Mouse (Mus musculus) stomach, embryonic 15.5 days (tissue): ENCODE measurements around the gene Cys1. TPM values are rescaled to one million over a fixed set of nuclear protein-coding genes. Genes with fewer than 3 reads are reported as not detected.

Source experiments
- ATAC-seq: fragments of 200-750 bp; cut with Nextera tagmentation; 2 replicates; pipeline ENCODE4 v1.8.0; 2017; ENCODE audit warnings: low read depth, moderate number of reproducible peaks, moderate TSS enrichment; ENCODE audit not compliant: insufficient read depth, low FRiP score
- H3K27ac ChIP-seq: fragments of 300-500 bp; sonication (generic); 2 replicates; pipeline ENCODE4 v1.5.1; 2015; ENCODE audit warnings: mild to moderate bottlenecking, inconsistent platforms
- H3K27me3 ChIP-seq: fragments of 300-500 bp; sonication (generic); replicated peaks from 2 replicates; pipeline ENCODE4 v1.6.1; 2015; ENCODE audit warnings: inconsistent platforms
- H3K36me3 ChIP-seq: fragments of 300-500 bp; sonication (generic); 2 replicates; pipeline ENCODE4 v1.6.1; 2015; ENCODE audit warnings: inconsistent platforms
- H3K4me1 ChIP-seq: fragments of 300-500 bp; sonication (generic); 2 replicates; pipeline ENCODE4 v1.6.1; 2015; ENCODE audit warnings: inconsistent platforms
- H3K4me2 ChIP-seq: fragments of 300-500 bp; sonication (generic); 2 replicates; pipeline ENCODE4 v1.6.1; 2015; ENCODE audit warnings: mild to moderate bottlenecking, inconsistent platforms
- H3K4me3 ChIP-seq: fragments of 300-500 bp; sonication (generic); replicated peaks from 2 replicates; pipeline ENCODE4 v1.5.1; 2015; ENCODE audit warnings: inconsistent platforms
- H3K9ac ChIP-seq: fragments of 300-500 bp; sonication (generic); 2 replicates; pipeline ENCODE4 v1.6.1; 2015; ENCODE audit warnings: inconsistent platforms
- H3K9me3 ChIP-seq: fragments of 300-500 bp; sonication (generic); 2 replicates; pipeline ENCODE4 v1.6.1; 2016; ENCODE audit warnings: inconsistent platforms
- WGBS: fragments of 180-500 bp; shearing (Covaris S2); methylation state at CpG from one replicate; pipeline ENCODE4 v1.1.7; 2015; 5-methylcytosine and 5-hydroxymethylcytosine counted together
- polyA plus RNA-seq: library from polyadenylated mRNA; unstranded; fragments of >200 nt; fragmentation: Nextera tagmentation; extraction: Ambion mirVana; gene quantifications from 2 replicates; pipeline ENCODE4 v1.2.1, GENCODE M21; 2015

Cys1 gene
- polyA plus RNA-seq, 1 experiment from 2014 or later, result 3.0 TPM

- ATAC-seq, result peak; percentile 73
- 38% methylated on average over 16 of the region's 16 CpGs for WGBS
These were observed 15.2 kb upstream of the Cys1 start for GRCm38 (mm10) chr12:24696500-24697483.

GRCm38 (mm10) chr12:24690351-24690750 lies 8.7 kb upstream of the Cys1 start:
- 79% methylated on average over 3 of the region's 3 CpGs for WGBS
- Histone ChIP-seq H3K4me1 (0 out of 2 replicates have a peak, but pooled peaks cover 6% of the 10 kb centered on the region), H3K9ac (no peak overlapping the region), H3K36me3 (no peaks in the 10 kb centered on the region), H3K4me2 (no peak overlapping the region), H3K27ac (no peak overlapping the region), H3K4me3 (no peak overlapping the region), H3K27me3 (no peaks in the 10 kb centered on the region), H3K9me3 (no peaks in the 10 kb centered on the region)
- ATAC-seq, result no peak

More at GRCm38 (mm10) chr12:24696500-24697483, 15.2 kb upstream of the Cys1 start:
- no peak overlapping the region for H3K27ac ChIP-seq
- 0 out of 2 replicates have a peak, but pooled peaks cover 4% of the 10 kb centered on the region for H3K27me3 ChIP-seq
- no peaks in the 10 kb centered on the region for H3K4me1 ChIP-seq
- no peaks in the 10 kb centered on the region for H3K36me3 ChIP-seq
- no peaks in the 10 kb centered on the region for H3K9me3 ChIP-seq
- no peak overlapping the region for H3K4me2 ChIP-seq
- no peak overlapping the region for H3K9ac ChIP-seq
- no peak overlapping the region for H3K4me3 ChIP-seq

GRCm38 (mm10) chr12:24686696-24687346 lies 5.2 kb upstream of the Cys1 start:
- H3K9ac ChIP-seq, result no peak overlapping the region
- H3K36me3 ChIP-seq, result no peaks in the 10 kb centered on the region
- no peak overlapping the region for H3K4me3 ChIP-seq
- H3K9me3 ChIP-seq, result no peaks in the 10 kb centered on the region
- 60% methylated on average over 11 of the region's 11 CpGs for WGBS
- H3K4me1 ChIP-seq, result peaks cover 16% of the 10 kb centered on the region
- H3K27me3 ChIP-seq, result 0 out of 2 replicates have a peak, but pooled peaks cover 5% of the 10 kb centered on the region
- ATAC-seq, result no peak
- H3K27ac ChIP-seq, result peak overlapping the region; percentile 35; the same call in 1 of the 2 replicates
- no peak overlapping the region for H3K4me2 ChIP-seq

DNA sequence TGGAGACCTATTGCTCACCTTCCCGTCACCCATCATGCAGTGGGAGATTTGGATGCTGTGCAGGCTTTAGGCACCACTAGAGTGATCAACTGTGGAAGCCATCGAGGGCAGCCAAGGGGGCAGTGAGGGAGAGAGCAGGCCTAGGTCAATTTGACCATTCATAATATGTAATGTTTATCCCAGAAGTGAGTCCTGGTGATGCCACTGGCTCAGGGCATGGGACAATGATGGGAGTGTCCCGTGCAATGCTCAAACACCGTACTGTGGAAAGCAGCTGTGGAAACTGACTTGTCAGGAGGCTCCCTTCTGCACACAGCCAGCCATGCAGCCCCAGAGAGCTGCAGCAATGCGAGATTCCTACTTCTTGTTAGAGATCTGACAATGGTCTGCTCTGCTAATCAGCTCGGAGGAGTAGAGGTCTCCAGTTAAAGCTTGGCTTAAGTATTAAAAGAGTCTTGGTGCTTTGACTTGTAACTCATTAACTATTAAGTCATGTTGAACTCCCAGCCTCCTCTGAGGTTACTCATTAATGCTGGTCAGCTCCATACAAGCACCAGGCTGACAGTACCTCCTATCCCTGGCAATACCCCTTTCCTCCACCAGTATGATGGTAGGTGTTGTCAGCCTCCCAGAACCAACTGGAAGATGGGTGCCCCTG lies 4.6 kb upstream of the Cys1 start:
- H3K4me1 ChIP-seq, result peaks cover 23% of the 10 kb centered on the region
- ATAC-seq, result peak; percentile 80
- 49% methylated on average over 6 of the region's 6 CpGs for WGBS
- no peak overlapping the region for H3K27ac ChIP-seq
- 0 out of 2 replicates have a peak, but pooled peaks cover 11% of the 10 kb centered on the region for H3K27me3 ChIP-seq
- H3K4me3 ChIP-seq, result no peak overlapping the region
- no peak overlapping the region for H3K9ac ChIP-seq
- no peaks in the 10 kb centered on the region for H3K36me3 ChIP-seq
- peak overlapping the region; percentile 6; the same call in 1 of the 2 replicates for H3K4me2 ChIP-seq
- H3K9me3 ChIP-seq, result no peaks in the 10 kb centered on the region

DNA sequence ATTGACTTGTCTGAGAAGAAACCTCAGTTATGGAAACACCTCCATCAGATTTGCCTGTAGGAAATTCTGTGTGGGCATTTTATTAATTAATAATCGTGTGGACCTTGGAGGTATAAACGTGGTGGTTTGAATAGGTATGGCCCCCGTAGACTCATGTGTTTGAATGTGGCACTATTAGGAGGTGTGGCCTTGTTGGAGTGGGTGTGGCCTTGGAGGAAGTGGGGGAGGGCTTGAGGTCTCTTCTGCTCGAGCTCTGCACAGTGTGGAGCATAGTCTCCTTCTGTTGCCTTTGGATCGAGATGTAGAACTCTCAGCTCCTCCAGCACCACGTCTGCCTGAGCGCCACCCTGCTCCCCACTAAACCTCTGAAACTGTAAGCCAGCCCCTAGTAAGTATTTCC lies 1.8 kb upstream of the Cys1 start:
- no peak overlapping the region for H3K4me2 ChIP-seq
- no peak for ATAC-seq
- no peak overlapping the region for H3K27ac ChIP-seq
- 0 out of 2 replicates have a peak, but pooled peaks cover 11% of the 10 kb centered on the region for H3K27me3 ChIP-seq
- no peaks in the 10 kb centered on the region for H3K36me3 ChIP-seq
- peaks cover 37% of the 10 kb centered on the region for H3K4me1 ChIP-seq
- H3K4me3 ChIP-seq, result no peak overlapping the region
- no peaks in the 10 kb centered on the region for H3K9me3 ChIP-seq
- H3K9ac ChIP-seq, result no peak overlapping the region
- 71% methylated on average over 7 of the region's 7 CpGs for WGBS

DNA sequence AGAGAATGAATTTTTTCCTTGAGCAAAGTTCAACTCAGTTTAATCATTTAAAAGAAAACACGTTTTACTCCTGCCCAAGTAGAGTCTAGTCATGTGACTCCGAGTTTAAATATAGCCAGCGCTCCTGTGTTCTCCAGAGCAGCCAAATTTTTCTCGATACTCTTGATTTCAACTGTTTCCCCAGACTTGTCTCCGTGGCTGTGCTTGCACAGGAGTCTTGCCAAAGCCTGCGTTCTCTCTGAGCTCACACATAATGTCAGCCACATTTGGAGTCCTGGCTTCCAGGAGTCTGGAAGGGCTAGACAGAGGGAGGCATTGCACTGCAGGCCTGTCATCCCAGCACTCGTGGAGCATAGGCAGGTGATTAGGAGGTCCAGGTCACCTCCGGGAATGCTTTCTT lies 950 bp upstream of the Cys1 start:
- Histone ChIP-seq H3K4me1 (peaks cover 37% of the 10 kb centered on the region), H3K9me3 (no peaks in the 10 kb centered on the region), H3K27ac (peak overlapping the region; percentile 44; the same call in 1 of the 2 replicates), H3K4me3 (no peak overlapping the region), H3K27me3 (0 out of 2 replicates have a peak, but pooled peaks cover 11% of the 10 kb centered on the region), H3K4me2 (no peak overlapping the region; the same call in 1 of the 2 replicates), H3K36me3 (no peaks in the 10 kb centered on the region), H3K9ac (no peak overlapping the region)
- WGBS, result 35% methylated on average over 8 of the region's 8 CpGs
- no peak for ATAC-seq

DNA sequence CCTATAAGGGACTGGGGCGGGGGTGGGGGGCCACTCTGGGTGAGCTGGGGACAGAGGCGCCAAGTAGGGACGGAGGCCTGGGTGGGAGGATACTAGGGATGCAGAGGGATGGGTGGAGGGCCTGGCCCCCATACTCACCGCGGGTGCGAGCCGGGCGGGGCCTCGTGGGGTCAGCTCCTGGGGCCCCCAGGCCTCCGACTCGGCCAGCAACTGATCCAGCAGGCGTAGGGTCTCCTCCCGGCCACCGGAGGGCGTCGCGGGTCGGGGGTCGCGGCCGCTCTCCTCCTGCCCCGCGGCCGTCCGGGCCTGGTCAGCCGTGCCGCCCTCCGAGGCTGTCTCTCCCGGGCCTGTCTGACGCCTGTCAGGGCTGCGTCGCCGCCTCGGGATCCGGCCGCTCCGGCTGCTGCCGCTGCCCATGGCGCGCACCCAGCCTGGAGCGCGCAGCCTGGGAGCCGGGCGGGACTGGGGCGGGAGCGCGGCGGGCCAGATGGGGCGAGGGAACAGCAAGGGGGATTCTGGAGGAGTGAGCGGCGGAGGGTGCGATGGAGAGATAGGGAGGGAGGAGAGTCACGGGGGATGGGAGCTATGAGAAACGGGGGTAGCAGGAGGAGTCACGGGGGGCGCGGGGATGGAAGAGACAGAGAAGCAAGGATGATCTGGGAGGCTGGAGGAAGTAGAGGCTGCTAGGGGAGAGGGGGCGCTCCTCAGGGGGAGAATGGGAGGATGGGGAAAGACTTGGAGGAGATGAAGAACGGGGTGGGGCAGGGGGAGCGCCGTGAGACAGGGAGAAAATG lies 924 bp downstream of the Cys1 start:
- peak overlapping the region; percentile 51; the same call in 1 of the 2 replicates for H3K9ac ChIP-seq
- H3K4me3 ChIP-seq, result peak overlapping the region; percentile 62
- H3K4me2 ChIP-seq, result peak overlapping the region; percentile 97
- no peaks in the 10 kb centered on the region for H3K9me3 ChIP-seq
- H3K27ac ChIP-seq, result no peak overlapping the region; the same call in 1 of the 2 replicates
- no peaks in the 10 kb centered on the region for H3K36me3 ChIP-seq
- H3K27me3 ChIP-seq, result 0 out of 2 replicates have a peak, but pooled peaks cover 11% of the 10 kb centered on the region
- peak; percentile 24; the same call in 1 of the 2 replicates for ATAC-seq
- WGBS, result 3% methylated on average over 59 of the region's 61 CpGs
- H3K4me1 ChIP-seq, result peaks cover 31% of the 10 kb centered on the region

- Histone ChIP-seq H3K27ac (no peak overlapping the region), H3K4me3 (peak overlapping the region; percentile 62), H3K9ac (peak overlapping the region; percentile 51; the same call in 1 of the 2 replicates), H3K36me3 (no peaks in the 10 kb centered on the region), H3K27me3 (0 out of 2 replicates have a peak, but pooled peaks cover 11% of the 10 kb centered on the region), H3K9me3 (no peaks in the 10 kb centered on the region), H3K4me1 (peaks cover 31% of the 10 kb centered on the region), H3K4me2 (peak overlapping the region; percentile 97)
- WGBS, result 22% methylated on average over 9 of the region's 9 CpGs
- ATAC-seq, result no peak
These were observed 1.5 kb downstream of the Cys1 start for GRCm38 (mm10) chr12:24680096-24680491.

DNA sequence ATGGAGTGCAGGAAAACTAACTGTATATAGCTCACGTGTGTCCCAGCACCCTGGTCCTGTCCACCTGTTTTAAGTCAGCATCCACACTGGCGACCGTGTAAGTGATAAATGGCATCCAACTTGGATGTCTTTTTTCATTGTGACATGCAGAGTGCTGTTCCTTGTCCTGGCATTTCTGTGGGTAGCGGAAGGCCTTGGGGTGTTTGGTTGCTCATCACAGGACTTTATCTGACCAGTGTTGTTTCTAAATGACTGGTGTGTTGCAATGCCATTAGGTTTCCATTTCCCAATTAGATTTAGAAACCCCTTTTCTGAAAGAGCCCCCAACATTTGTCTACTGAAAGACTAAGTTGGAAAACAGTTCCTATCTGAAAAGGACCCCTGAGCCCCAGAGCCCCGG lies 19.5 kb downstream of the Cys1 start:
- no peaks in the 10 kb centered on the region for H3K9me3 ChIP-seq

GRCm38 (mm10) chr12:24661100-24661499 lies 20.5 kb downstream of the Cys1 start:
- no peak overlapping the region for H3K9ac ChIP-seq
- peaks cover 18% of the 10 kb centered on the region; the same call in 1 of the 2 replicates for H3K36me3 ChIP-seq
- H3K9me3 ChIP-seq, result no peaks in the 10 kb centered on the region
- H3K4me1 ChIP-seq, result 0 out of 2 replicates have a peak, but pooled peaks cover 3% of the 10 kb centered on the region
- no peak overlapping the region for H3K27ac ChIP-seq
- H3K4me2 ChIP-seq, result no peak overlapping the region
- ATAC-seq, result no peak
- H3K4me3 ChIP-seq, result no peak overlapping the region
- H3K27me3 ChIP-seq, result no peaks in the 10 kb centered on the region
- WGBS, result 75% methylated on average over 4 of the region's 4 CpGs

More for the DNA sequence above, 19.5 kb downstream of the Cys1 start:
- Histone ChIP-seq H3K27me3 (no peaks in the 10 kb centered on the region), H3K4me2 (no peak overlapping the region), H3K4me3 (no peak overlapping the region), H3K9ac (no peak overlapping the region), H3K36me3 (peaks cover 18% of the 10 kb centered on the region; the same call in 1 of the 2 replicates), H3K27ac (no peak overlapping the region), H3K4me1 (0 out of 2 replicates have a peak, but pooled peaks cover 3% of the 10 kb centered on the region)
- 74% methylated on average over 5 of the region's 5 CpGs for WGBS
- ATAC-seq, result no peak
